Mouse (Mus musculus) cortical plate, adult 2 months (tissue): ENCODE measurements around the gene Dlg2.

Experiments
- CTCF ChIP-seq: fragments of 200-500 bp; IDR thresholded peaks from 2 replicates; pipeline ENCODE4 v1.5.1; 2011; ENCODE audit warnings: mild to moderate bottlenecking, control low read depth, low read length; ENCODE audit not compliant: insufficient read depth; ENCODE audit errors: extremely low read depth
- POLR2A ChIP-seq: fragments of 200-500 bp; IDR thresholded peaks from 2 replicates; pipeline ENCODE4 v1.6.1; 2011; ENCODE audit warnings: mild to moderate bottlenecking, low read length, control low read depth; ENCODE audit not compliant: insufficient read depth; ENCODE audit errors: extremely low read depth

DNA sequence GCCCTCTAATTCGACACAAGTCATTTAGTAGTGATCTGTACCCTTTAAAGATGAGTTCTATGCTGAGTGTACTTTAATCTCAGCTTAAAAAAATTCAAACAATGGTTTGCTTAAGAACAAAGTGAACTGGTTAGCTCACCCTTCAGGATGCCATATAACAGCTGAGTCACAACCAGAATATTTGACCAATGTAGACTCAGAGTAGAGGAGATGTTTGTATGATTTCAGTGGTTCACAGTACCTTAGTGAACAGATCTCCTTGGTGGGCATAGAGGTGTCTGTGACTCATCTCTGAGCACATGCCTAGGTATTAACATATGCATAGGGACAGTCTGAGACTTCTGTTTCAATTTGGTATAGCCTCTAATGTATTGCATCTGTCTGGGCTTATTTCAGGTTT, 2002.7 kb downstream of the Dlg2 start:
- TF ChIP-seq POLR2A (no peak), CTCF (no peak)
